Mouse (Mus musculus) embryonic facial prominence, embryonic 13.5 days (tissue): Measurements from ENCODE around the gene Sez6l. TPM values are rescaled to one million over a fixed set of nuclear protein-coding genes. Genes with fewer than 3 reads are reported as not detected.
A peak's percentile ranks its signal among the peaks of the same experiment; 100 is the strongest.
"Not testable (repeated sequence)": the region's sequence is repeated elsewhere in the genome, so short reads cannot be mapped to it uniquely, and the experiment has no call there.

Experiments used
- ATAC-seq: fragments of 200-750 bp; cut with Nextera tagmentation; 2 replicates; pipeline ENCODE4 v1.8.0; 2017; ENCODE audit warnings: low read depth; ENCODE audit not compliant: insufficient number of reproducible peaks, insufficient read depth, low FRiP score, low TSS enrichment
- H3K27ac ChIP-seq: fragments of 300-500 bp; sonication (generic); 2 replicates; pipeline ENCODE4 v1.5.1; 2015; ENCODE audit warnings: moderate library complexity, mild to moderate bottlenecking, inconsistent platforms
- H3K27me3 ChIP-seq: fragments of 300-500 bp; sonication (generic); 2 replicates; pipeline ENCODE4 v1.6.1; 2015; ENCODE audit warnings: mild to moderate bottlenecking, inconsistent platforms
- H3K36me3 ChIP-seq: fragments of 300-500 bp; sonication (generic); 2 replicates; pipeline ENCODE4 v1.6.1; 2015; ENCODE audit warnings: mild to moderate bottlenecking, inconsistent platforms
- H3K4me1 ChIP-seq: fragments of 300-500 bp; sonication (generic); 2 replicates; pipeline ENCODE4 v1.6.1; 2015; ENCODE audit warnings: inconsistent platforms
- H3K4me2 ChIP-seq: fragments of 300-500 bp; sonication (generic); 2 replicates; pipeline ENCODE4 v1.6.1; 2015; ENCODE audit warnings: moderate library complexity, mild to moderate bottlenecking, inconsistent platforms
- H3K4me3 ChIP-seq: fragments of 300-500 bp; sonication (generic); 2 replicates; pipeline ENCODE4 v1.5.1; 2015; ENCODE audit warnings: mild to moderate bottlenecking, inconsistent platforms
- H3K9ac ChIP-seq: fragments of 300-500 bp; sonication (generic); 2 replicates; pipeline ENCODE4 v1.6.1; 2015; ENCODE audit warnings: mild to moderate bottlenecking, inconsistent platforms
- H3K9me3 ChIP-seq: fragments of 300-500 bp; sonication (generic); 2 replicates; pipeline ENCODE4 v1.6.1; 2016; ENCODE audit warnings: inconsistent platforms
- WGBS: fragments of 180-500 bp; shearing (Covaris S2); methylation state at CpG from one replicate; pipeline ENCODE4 v1.1.7; 2015; ENCODE audit warnings: mixed read lengths; 5-methylcytosine and 5-hydroxymethylcytosine counted together
- polyA plus RNA-seq: library from polyadenylated mRNA; unstranded; fragments of >200 nt; fragmentation: Nextera tagmentation; extraction: Ambion mirVana; gene quantifications from 2 replicates; pipeline ENCODE4 v1.2.1, GENCODE M21; 2015

Sez6l gene
- polyA plus RNA-seq, 1 experiment from 2014 or later = 2.0 TPM

DNA sequence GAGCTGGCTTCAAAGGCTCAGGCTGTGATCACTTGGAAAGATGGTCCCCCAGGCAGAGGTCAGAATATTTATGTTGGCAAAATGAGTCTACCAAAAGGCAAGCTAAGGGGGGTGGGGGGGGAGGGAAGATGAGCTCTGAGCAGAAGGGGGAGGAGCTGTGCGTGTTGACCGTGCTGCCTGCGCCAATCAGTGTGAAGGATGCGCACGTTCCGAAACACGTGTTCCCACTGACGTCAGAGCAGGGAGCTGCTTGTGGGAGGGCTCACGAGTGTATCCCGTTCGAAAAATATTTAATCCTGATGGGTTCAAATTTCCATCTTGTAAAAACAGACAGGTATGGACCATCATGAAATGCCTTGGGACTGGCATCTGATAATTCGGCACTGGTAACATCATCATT is 157.4 kb downstream of the Sez6l start:
- Histone ChIP-seq H3K27ac (no peak overlapping the region), H3K36me3 (no peaks in the 10 kb centered on the region), H3K9ac (no peak overlapping the region), H3K27me3 (peaks cover 33% of the 10 kb centered on the region), H3K4me2 (peak overlapping the region; percentile 7; the same call in 1 of the 2 replicates), H3K4me1 (no peaks in the 10 kb centered on the region), H3K9me3 (no peaks in the 10 kb centered on the region), H3K4me3 (no peak overlapping the region)
- no peak for ATAC-seq
- WGBS = 31% methylated on average over 12 of the region's 12 CpGs

DNA sequence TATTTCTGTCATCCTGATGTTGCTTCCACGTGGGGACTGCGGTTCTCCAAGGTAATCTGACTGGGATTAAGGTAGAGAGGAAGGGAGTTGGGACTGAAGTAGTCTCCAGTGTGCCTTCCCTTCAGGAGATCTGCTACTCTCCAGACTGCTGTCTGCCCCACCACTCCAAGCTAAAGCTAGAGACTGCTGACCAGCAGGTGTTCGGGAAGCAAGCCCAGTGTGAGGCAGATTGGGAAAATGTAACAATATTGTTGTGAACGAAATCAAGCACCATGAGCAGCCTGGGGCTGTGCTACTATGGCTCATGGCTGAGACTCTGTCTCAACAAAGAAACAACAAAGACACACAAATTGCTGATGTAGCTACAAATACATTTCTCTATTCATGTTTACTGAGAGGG is 159.0 kb downstream of the Sez6l start:
- H3K27me3 ChIP-seq = peaks cover 18% of the 10 kb centered on the region
- no peaks in the 10 kb centered on the region; the same call in 1 of the 2 replicates for H3K9me3 ChIP-seq
- H3K4me3 ChIP-seq = no peak overlapping the region
- no peaks in the 10 kb centered on the region for H3K36me3 ChIP-seq
- WGBS = 60% methylated on average over 4 of the region's 4 CpGs
- H3K9ac ChIP-seq = no peak overlapping the region
- ATAC-seq = no peak
- no peak overlapping the region for H3K4me2 ChIP-seq
- H3K4me1 ChIP-seq = no peaks in the 10 kb centered on the region
- H3K27ac ChIP-seq = no peak overlapping the region

- Histone ChIP-seq H3K27ac (no peak overlapping the region), H3K4me2 (no peak overlapping the region), H3K36me3 (no peaks in the 10 kb centered on the region), H3K4me3 (no peak overlapping the region), H3K27me3 (peaks cover 28% of the 10 kb centered on the region), H3K9ac (no peak overlapping the region), H3K9me3 (no peaks in the 10 kb centered on the region; the same call in 1 of the 2 replicates), H3K4me1 (peaks cover 7% of the 10 kb centered on the region)
- 56% methylated on average over 5 of the region's 5 CpGs for WGBS
- ATAC-seq = no peak
Observed at GRCm38 (mm10) chr5:112416673-112417072, 160.3 kb downstream of the Sez6l start.

DNA sequence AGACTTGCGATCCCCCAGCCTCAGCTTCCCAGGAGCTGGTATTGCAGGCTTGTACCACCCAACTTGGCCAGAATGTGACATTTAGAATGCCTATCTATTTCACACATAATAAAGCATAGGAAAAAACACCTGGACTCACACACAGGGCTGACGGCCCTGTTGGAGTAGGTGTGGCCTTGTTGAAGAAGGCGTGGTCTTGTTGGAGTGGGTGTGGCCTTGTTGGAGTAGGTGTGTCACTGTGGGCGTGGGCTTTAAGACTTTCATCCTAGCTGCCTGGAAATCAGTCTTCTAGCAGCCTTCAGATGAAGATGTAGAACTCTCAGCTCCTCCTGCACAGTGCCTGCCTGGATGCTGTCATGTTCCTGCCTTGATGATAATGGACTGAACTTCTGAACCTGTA is 164.2 kb downstream of the Sez6l start:
- Histone ChIP-seq H3K27me3 (peaks cover 42% of the 10 kb centered on the region), H3K4me1 (peaks cover 19% of the 10 kb centered on the region)
- not testable (repeated sequence) for H3K36me3 ChIP-seq, ATAC-seq, H3K9ac ChIP-seq, H3K4me2 ChIP-seq, H3K4me3 ChIP-seq, H3K27ac ChIP-seq, H3K9me3 ChIP-seq
- 78% methylated on average over 4 of the region's 4 CpGs for WGBS

GRCm38 (mm10) chr5:112411514-112412335 is 165.3 kb downstream of the Sez6l start:
- H3K9me3 ChIP-seq = no peaks in the 10 kb centered on the region; the same call in 1 of the 2 replicates
- no peak for ATAC-seq
- 15% methylated on average over 19 of the region's 19 CpGs for WGBS
- peak overlapping the region; percentile 30 for H3K4me2 ChIP-seq
- peak overlapping the region; percentile 21; the same call in 1 of the 2 replicates for H3K9ac ChIP-seq
- no peak overlapping the region for H3K4me3 ChIP-seq
- H3K27me3 ChIP-seq = peaks cover 42% of the 10 kb centered on the region
- H3K36me3 ChIP-seq = no peaks in the 10 kb centered on the region
- H3K27ac ChIP-seq = 0 out of 2 replicates have a peak overlapping the region, but pooled peaks have one; percentile 57
- H3K4me1 ChIP-seq = peaks cover 19% of the 10 kb centered on the region

DNA sequence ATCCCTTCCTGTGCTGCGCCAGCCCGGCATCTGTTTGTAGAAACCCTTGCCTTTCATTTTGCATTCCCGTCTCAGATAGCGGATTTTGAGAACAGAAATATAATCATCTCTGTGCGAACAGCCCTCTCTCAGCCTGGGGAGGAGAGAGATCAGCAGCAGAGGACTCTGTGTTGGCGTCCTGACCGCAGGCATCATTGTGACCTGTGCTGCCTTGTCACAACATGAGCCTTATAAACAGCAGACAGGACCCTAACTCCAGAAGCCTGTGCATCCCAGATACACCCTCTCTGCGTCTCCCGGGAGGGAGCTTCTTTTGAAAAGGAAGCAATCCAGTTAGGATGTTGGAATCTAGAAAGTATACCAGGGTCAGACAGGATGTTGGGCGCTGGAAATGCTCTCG is 165.9 kb downstream of the Sez6l start:
- WGBS = 16% methylated on average over 11 of the region's 11 CpGs
- peak overlapping the region; percentile 30 for H3K4me2 ChIP-seq
- no peaks in the 10 kb centered on the region for H3K36me3 ChIP-seq
- H3K27ac ChIP-seq = peak overlapping the region; percentile 57
- H3K9me3 ChIP-seq = no peaks in the 10 kb centered on the region; the same call in 1 of the 2 replicates
- peak overlapping the region; percentile 21; the same call in 1 of the 2 replicates for H3K9ac ChIP-seq
- peaks cover 42% of the 10 kb centered on the region for H3K27me3 ChIP-seq
- no peak for ATAC-seq
- H3K4me1 ChIP-seq = peaks cover 19% of the 10 kb centered on the region
- no peak overlapping the region for H3K4me3 ChIP-seq

GRCm38 (mm10) chr5:112409274-112409673 is 167.7 kb downstream of the Sez6l start:
- whole genome bisulfite sequencing = 65% methylated on average over 5 of the region's 5 CpGs
- ATAC-seq = no peak
- H3K4me1 ChIP-seq = peaks cover 19% of the 10 kb centered on the region
- peaks cover 48% of the 10 kb centered on the region for H3K27me3 ChIP-seq
- H3K4me2 ChIP-seq = no peak overlapping the region
- no peak overlapping the region for H3K27ac ChIP-seq
- no peak overlapping the region for H3K9ac ChIP-seq
- no peaks in the 10 kb centered on the region; the same call in 1 of the 2 replicates for H3K9me3 ChIP-seq
- H3K36me3 ChIP-seq = no peaks in the 10 kb centered on the region
- no peak overlapping the region for H3K4me3 ChIP-seq

- Histone ChIP-seq H3K27ac (no peak overlapping the region), H3K9me3 (no peaks in the 10 kb centered on the region), H3K36me3 (no peaks in the 10 kb centered on the region), H3K4me2 (no peak overlapping the region), H3K4me3 (no peak overlapping the region), H3K4me1 (peaks cover 5% of the 10 kb centered on the region), H3K9ac (no peak overlapping the region), H3K27me3 (peaks cover 31% of the 10 kb centered on the region)
- ATAC-seq = no peak
- WGBS = 74% methylated on average over 3 of the region's 3 CpGs
Observed at GRCm38 (mm10) chr5:112406017-112406416, 171.0 kb downstream of the Sez6l start.

DNA sequence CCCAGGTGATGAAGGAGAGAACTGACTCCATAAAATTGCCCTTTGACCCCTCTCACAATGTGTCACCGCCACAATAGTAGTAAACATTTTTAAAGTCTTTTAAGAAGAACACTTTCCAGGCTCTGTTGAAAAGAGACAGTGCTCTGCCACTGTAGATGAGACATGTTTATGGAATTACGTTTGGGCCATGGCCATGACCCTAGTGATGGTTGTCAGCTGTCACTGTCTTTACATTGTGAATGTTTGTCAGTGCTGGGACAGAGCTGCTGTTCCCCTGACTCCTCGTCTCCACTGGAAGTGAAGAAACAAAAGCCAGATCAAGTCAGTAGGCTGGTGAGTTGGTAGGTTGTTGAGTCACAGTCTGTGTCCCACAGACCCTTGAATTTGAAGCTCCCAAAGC is 174.5 kb downstream of the Sez6l start:
- Histone ChIP-seq H3K9ac (no peak overlapping the region), H3K4me1 (no peaks in the 10 kb centered on the region), H3K36me3 (no peaks in the 10 kb centered on the region), H3K9me3 (no peaks in the 10 kb centered on the region), H3K27me3 (peaks cover 31% of the 10 kb centered on the region), H3K27ac (no peak overlapping the region), H3K4me3 (no peak overlapping the region), H3K4me2 (no peak overlapping the region)
- ATAC-seq = no peak
- WGBS = 66% methylated on average over 3 of the region's 3 CpGs

DNA sequence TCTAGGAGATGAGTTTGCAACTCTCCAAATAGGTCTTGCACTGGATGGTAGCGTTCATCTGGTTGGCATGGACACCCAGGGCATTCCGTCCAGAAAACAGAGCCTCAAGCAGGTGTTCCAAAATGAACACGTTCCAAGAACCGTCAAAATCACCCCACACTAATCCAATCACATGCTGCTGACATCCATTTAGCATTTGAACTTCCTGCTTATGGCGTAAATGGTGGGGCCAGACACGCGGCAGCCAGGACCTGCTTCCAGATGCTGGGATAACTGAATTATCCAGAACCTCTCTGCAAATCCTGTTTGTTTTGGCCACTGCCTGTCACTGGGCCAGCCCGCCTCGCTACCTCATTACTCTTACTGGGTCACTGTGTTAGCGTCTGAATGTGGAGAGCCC is 177.7 kb downstream of the Sez6l start:
- no peak overlapping the region for H3K27ac ChIP-seq
- 48% methylated on average over 10 of the region's 10 CpGs for WGBS
- no peak overlapping the region for H3K4me2 ChIP-seq
- no peak overlapping the region for H3K4me3 ChIP-seq
- no peak overlapping the region for H3K9ac ChIP-seq
- peaks cover 36% of the 10 kb centered on the region for H3K27me3 ChIP-seq
- H3K36me3 ChIP-seq = no peaks in the 10 kb centered on the region
- H3K9me3 ChIP-seq = no peaks in the 10 kb centered on the region
- ATAC-seq = no peak
- H3K4me1 ChIP-seq = peaks cover 19% of the 10 kb centered on the region

DNA sequence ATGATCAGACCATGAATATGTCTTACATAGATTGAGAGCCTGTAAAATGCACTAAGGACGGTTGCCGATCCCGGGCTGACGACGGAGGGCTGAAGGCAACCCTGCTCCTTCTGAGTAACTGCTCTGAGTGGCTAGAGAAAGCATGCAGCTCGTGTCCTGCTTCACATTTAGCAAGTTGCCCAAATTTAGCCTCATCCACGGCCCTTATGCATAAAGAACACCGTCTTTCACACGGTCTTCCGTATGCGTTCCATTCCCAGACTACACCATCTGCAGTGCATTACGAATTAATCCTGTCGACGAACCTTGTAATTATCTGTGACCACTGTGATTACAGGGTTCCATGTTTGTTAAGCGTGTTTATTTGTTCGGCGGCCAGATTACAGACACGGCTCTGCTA is 180.9 kb downstream of the Sez6l start:
- peak overlapping the region; percentile 65 for H3K27ac ChIP-seq
- peak overlapping the region; percentile 75; the same call in 1 of the 2 replicates for H3K4me2 ChIP-seq

More for the DNA sequence above, 180.9 kb downstream of the Sez6l start:
- H3K9ac ChIP-seq = peak overlapping the region; percentile 49; the same call in 1 of the 2 replicates
- no peaks in the 10 kb centered on the region for H3K9me3 ChIP-seq
- H3K4me1 ChIP-seq = peaks cover 31% of the 10 kb centered on the region
- peaks cover 9% of the 10 kb centered on the region for H3K36me3 ChIP-seq
- 27% methylated on average over 18 of the region's 18 CpGs for WGBS
- no peak overlapping the region for H3K4me3 ChIP-seq
- H3K27me3 ChIP-seq = peaks cover 65% of the 10 kb centered on the region
- ATAC-seq = no peak
